Mouse (Mus musculus): ENCODE measurements around the gene Gsg1l. TPM values are rescaled to one million over a fixed set of nuclear protein-coding genes. Genes with fewer than 3 reads are reported as not detected.

Gene Gsg1l
- total RNA-seq, 2 experiments from 2014 or later, result 0.21 to 0.68 TPM

DNA sequence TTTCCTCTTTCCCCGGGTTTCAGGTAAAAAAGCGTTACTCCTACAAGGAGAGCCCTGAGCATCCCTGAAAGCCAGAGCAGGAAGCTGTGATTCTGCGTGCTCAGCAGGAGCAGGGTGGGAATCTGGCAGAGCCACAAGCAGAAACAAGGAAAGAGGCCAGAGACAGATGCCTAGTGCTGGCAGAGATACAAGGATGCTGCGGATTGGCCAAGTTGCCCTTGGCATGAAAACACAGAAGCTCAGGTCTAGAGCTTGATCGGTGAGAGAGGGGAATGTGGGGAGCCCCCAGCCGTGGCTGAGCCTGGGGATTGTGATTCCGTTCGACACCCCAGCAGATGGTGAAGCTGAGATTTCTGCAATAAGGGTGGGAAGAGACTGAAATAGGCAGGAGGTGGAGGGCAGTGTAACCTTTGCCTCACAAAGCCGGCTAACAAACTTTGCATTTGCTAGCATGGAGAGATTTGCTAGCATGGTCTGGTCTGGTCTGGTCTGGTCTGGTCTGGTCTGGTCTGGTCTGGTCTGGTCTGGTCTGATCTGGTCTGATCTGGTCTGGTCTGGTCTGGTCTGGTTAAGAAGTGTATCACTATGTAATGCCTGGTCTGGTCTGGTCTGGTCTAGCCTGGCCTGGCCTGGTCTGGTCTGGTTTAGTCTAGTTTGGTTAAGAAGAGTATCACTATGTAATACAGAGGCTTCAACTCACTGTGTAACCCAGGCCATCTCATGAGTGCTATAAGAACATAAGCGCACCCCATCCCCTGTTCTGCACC is 50.4 kb downstream of the Gsg1l start:
- no peak for DNase-seq

GRCm38 (mm10) chr7:126027410-126027809 is 54.8 kb downstream of the Gsg1l start:
- no peak for DNase-seq

GRCm38 (mm10) chr7:126026600-126026999 is 55.6 kb downstream of the Gsg1l start:
- DNase-seq, result no peak

DNA sequence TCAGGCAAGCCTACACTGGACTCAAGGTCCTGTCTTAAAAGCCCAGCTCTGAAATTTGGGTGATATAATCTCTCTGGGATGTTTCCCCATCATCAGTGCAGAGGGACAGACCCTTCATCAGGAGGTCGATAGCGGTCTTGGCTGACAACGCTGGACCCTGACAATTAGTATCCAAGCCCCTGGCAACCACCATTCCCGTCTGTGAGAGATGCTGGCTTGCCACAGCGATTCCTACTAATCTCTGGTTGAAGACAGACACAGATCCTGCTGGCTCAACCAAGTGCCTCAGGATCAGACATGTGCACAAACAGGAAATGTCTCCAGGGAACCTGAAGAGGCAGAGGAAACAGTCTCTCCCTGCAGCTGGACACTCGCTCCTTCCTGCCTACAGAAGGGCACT is 62.2 kb downstream of the Gsg1l start:
- DNase-seq, result no peak

DNA sequence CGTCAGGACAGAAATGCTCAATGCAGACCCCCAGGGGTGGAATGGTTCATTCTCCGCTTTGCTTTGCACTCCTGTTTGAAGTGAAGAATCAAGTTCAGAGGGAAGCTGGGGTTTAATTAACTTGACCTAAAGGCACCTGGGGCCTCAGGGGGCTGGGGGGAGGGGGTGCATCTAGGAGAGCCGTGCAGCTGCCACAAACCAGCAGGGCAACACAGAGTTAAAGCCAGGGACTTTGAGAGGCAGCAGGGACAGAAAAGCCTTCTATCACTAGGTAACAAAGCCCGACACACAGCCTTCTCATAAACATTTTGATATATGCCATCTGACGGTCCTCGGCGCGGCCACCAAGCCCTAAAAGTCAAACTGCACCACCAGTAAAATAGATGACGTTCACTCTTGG is 62.9 kb downstream of the Gsg1l start:
- no peak for DNase-seq

GRCm38 (mm10) chr7:126017455-126017854 is 64.8 kb downstream of the Gsg1l start:
- DNase-seq, result no peak

GRCm38 (mm10) chr7:126012325-126013021 is 69.7 kb downstream of the Gsg1l start:
- DNase-seq, result no peak

DNA sequence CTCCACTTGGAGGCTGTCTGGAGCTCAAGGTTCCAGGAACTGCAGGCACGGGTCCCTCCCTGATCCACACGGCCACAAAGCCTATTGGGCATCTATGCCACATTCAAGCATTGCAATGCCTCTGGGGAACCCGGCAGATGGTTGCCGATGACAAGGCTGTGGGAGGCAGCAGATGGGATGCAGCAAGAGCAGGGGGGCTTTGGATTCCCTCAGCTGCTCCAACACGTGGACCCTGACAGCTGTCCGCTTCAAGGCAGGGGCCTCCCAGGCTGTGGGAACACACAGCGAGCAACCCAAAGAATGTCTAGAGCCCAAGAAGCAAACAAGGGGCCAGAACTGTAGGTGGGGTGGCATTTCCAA is 73.4 kb downstream of the Gsg1l start:
- no peak for DNase-seq

DNA sequence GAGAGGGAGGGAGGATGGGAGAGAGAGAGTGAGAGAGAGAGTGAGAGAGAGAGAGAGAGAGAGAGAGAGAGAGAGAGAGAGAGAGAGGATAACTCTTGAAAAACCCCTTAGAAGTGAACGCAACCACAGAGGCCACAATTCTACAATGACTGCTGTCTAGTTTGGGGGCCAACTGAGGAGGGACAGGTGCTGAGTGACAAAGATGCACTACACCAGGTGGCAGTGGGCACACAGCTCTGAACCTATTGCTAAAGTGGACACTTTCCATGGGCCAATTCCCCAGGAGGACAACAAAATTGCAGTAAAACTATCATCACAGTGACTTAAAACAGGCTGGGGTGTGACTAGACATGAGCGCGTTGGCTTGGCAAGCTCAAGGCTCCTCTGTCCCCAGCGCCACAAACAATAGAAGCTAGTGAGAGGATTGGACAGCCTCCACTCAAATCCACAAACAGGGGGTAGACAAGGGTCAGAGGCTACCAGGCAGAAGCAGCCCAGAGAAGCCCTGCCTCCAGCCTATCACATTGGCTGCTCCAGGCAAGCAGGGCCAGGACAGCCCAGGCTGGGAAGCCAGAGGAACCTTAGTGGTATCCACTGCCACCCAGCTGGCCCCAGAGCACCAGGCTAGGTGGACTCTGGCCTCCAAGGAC is 73.9 kb downstream of the Gsg1l start:
- no peak for DNase-seq

DNA sequence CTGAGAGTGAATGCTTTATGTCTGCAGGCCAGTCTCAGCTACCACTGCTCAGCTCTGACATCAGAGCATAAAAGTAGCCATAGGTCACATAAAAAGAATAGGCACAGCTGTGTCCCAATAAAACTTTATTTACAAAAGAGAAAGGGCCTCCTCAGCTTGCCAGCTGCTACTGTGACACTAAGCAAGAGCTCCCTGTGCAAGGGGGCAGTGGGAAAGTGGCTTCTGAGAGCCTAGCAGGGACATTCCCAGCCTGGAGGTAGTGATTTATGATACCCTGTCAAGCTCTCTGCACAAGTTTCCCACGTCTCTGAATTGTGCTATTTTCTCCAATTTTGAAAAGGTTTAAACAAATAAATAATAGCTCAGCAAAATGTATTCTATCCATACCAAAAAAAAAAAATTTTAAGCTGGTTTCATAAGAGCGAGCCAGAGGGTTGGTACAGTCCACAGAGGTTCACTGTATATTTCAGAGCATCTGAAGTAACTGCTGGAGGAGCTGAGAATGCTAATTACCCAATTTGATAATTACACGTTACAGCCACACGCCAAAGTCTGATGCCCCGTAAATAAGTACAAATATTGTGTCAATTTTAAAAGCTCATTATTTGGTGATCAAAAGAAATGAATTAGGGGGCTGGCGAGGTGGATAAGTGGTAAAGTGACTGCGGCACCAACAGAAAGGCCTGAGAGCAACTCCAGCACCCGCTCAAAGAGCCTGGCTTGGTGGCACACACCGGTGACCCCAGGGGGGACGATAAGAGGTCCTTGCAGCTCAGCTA is 74.9 kb downstream of the Gsg1l start:
- DNase-seq, result no peak

- no peak for DNase-seq
Observed at GRCm38 (mm10) chr7:126005274-126005673, 76.9 kb downstream of the Gsg1l start.

GRCm38 (mm10) chr7:126001683-126002082 is 80.5 kb downstream of the Gsg1l start:
- no peak for DNase-seq

- DNase-seq, result no peak
Observed at GRCm38 (mm10) chr7:125999921-126000320, 82.3 kb downstream of the Gsg1l start.

- DNase-seq, result no peak
Observed at GRCm38 (mm10) chr7:125996151-125996550, 86.1 kb downstream of the Gsg1l start.

- no peak for DNase-seq
Observed at GRCm38 (mm10) chr7:125992356-125992891, 89.8 kb downstream of the Gsg1l start.

DNA sequence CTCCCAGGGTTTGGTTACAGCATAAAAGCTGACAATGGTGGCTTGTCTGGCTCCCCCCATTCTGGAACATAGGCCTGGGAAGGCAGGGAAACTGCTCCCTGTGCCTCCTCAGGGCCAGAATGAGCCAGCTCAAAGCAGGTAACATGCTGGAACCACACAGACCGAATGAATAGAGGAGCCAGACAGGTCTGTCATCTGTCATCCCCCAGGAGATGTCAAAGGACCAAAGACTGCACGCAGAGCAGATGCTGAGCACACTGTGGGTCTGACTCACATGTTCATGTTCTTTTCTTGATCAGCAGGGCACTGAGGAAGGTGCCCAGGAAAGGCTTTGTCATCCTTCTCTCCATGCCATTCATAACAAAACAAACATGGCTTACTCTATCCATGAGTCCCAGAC is 90.4 kb downstream of the Gsg1l start:
- no peak for DNase-seq

- DNase-seq, result no peak
Observed at GRCm38 (mm10) chr7:125989969-125990368, 92.2 kb downstream of the Gsg1l start.

DNA sequence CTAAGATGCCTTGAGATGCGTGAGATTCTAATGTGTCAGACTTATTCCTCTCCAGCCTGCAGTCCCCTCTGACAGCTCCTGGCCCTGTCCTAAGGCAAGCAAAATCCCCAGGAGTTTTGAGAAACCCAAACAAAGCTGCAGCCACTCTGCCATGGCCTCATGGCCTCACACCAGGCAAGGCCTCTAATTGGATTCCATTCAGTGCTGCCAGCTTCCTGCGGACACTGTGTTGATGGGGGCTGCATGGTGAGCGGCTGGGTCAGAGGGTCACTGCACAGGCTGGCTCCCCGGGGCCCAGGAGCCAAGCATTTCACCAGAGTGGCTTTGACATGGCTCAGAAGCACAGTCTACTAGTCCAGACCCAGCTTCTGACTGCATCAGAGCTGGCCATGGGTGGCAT is 92.7 kb downstream of the Gsg1l start:
- no peak for DNase-seq

- DNase-seq, result no peak
Observed at GRCm38 (mm10) chr7:125988326-125988725, 93.9 kb downstream of the Gsg1l start.

GRCm38 (mm10) chr7:125987117-125987516 is 95.1 kb downstream of the Gsg1l start:
- DNase-seq, result no peak

DNA sequence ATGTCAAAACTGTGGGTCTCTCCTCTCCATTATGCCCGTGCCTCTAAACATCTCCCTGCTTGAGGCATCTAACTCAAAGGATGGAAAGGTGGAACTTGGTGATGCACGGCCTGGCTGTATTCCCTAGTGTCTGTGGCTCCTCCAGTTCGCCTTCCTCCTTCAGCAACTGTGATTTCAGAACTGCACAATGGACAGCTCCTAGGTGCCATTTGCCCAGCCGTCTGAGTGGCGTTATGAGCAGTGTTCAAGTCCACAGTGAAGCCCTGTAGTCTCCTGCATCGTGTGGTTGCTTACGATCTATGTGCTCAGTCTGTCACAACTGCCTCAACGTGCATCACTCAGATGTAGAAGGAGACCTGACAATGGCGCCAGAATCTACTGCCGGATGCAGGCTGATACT is 96.6 kb downstream of the Gsg1l start:
- no peak for DNase-seq

Measured in gastrocnemius, postnatal 10 days (tissue).